Mouse (Mus musculus): ENCODE measurements at regions not wholly inside any gene's neighbourhood (a gene's known extent, or its start where the extent isn't known, plus 50 kb on each side); places are given as distances from the start of the nearest gene placed in this dataset.

DNA sequence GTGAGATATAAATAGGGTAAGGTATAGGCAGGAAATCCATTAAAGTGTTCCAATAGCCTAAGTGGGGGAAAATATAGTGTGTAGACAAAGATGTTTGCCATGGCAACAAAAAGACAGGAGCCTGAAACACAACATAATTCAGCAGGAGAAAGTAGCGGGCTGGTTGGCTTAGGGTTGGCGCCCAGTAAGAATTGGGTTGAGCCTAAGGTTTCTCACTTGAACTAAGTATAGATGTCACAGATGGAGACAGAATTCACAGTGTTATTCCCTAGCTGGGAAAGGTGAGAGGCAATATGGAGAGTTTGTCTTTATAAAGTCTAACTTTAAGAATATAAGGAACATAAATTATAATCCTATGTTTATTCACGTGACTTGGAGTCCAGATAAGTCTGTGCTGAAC is 64.8 kb upstream of the Ogfrl1 start:
- no peak for DNase-seq (ENCODE audit: low spot score in 2 of 2)

DNA sequence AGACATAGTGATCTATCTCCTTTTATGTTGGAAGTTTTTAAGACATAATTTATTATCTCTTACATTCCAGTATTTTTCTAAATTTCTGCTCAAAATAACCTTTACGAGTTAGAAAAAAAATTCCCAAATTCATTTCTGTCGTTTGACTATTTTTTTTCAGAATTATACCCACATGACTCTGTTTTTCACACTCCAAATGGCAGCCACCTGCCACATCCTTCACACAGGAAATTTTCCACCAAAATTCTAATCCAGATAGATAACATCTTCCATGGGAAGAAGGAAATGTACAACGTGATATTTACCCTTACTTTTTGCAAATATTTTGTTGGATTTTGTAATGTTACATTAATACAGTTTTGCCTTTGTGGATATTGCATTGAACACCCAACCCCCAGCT is 66.5 kb upstream of the Ogfrl1 start:
- DNase-seq (ENCODE audit: low spot score in 2 of 2): no peak

DNA sequence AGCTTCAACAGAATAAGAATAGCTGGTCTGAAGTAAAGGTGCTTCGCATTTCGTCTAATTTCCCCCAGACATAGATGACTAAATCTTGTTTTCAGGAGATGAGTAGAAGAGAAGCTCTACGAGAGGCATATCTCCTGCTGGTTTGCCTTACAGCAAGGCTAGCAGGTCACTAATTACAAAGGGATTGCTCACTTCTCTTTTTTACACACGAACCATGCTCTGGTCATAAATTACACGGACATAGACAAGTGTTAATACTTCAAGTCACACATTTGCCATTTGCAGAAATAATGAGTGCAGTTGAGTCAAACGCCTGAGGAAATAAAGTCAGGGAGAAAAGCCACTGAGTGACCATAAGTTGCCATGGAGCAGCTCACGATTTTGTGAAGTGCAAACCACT is 68.8 kb upstream of the Ogfrl1 start:
- no peak for DNase-seq (ENCODE audit: low spot score in 2 of 2)

DNA sequence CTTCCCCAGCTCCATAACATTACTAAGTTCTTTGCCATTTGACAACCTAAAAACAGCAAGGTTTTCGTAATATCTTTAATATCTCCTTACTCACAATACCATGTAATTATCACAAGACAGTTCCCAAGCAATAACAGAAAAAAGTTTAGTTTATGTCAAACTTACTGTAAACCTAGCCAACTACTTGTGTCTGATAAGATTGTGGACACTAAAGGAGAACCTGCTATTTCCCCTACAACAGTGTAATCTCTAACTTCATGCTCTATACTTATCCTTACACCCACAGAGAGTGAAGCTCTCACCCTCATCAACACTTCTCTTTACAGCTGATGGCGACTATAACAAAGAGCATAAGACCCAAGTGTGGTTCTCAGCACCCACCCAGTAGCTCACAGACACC is 69.8 kb upstream of the Ogfrl1 start:
- DNase-seq (ENCODE audit: low spot score in 2 of 2): no peak

GRCm38 (mm10) chr1:23480776-23481320 is 83.3 kb upstream of the Ogfrl1 start:
- DNase-seq (ENCODE audit: low spot score in 2 of 2): no peak

- DNase-seq (ENCODE audit: low spot score in 2 of 2): no peak
Observed at GRCm38 (mm10) chr1:23484566-23484965, 87.0 kb upstream of the Ogfrl1 start.

GRCm38 (mm10) chr1:23485150-23485775 is 87.7 kb upstream of the Ogfrl1 start:
- DNase-seq (ENCODE audit: low spot score in 2 of 2): no peak

DNA sequence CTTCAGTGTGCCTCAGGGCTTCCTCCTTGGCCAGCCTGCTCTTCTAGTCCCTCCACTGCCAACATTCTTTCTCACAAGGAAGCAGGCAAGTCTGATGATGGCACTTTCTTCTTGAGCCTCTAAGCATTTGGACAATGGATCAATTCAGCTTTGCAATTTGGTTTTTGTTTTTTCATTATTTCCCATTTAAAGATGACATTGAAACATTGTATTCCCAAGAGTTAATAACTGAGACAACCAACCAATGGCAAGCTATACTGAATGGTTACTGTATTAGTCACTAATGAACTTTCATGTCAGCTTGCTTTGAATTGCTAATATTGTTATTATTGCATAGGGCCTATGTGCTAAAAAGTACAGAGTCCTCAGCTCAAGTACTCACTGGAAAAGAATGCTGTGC is 89.5 kb upstream of the Ogfrl1 start:
- DNase-seq (ENCODE audit: low spot score in 2 of 2): no peak

DNA sequence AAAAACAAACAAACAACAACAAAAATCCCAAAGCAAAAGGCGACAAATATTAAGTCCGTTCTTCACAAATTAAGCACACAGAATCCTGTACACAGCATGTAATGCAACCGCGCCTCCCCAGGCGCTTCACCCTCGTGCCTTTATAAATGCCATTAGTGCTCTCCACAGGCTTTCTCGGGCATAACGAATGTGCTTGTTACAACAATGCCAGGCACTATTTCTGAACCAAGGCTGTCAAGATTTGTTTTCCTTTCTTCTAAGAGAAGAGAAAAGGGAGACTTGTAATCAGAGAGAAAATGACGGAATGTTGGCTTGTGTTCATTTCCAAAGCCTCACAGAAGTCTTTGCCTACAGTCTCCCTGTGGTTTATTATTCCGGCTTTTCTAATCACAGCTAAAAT is 93.1 kb upstream of the Ogfrl1 start:
- DNase-seq (ENCODE audit: low spot score in 2 of 2): no peak

- no peak for DNase-seq (ENCODE audit: low spot score in 2 of 2)
Observed at GRCm38 (mm10) chr1:23491041-23491440, 93.5 kb upstream of the Ogfrl1 start.

GRCm38 (mm10) chr1:23492981-23493380 is 95.4 kb upstream of the Ogfrl1 start:
- no peak for DNase-seq (ENCODE audit: low spot score in 2 of 2)

DNA sequence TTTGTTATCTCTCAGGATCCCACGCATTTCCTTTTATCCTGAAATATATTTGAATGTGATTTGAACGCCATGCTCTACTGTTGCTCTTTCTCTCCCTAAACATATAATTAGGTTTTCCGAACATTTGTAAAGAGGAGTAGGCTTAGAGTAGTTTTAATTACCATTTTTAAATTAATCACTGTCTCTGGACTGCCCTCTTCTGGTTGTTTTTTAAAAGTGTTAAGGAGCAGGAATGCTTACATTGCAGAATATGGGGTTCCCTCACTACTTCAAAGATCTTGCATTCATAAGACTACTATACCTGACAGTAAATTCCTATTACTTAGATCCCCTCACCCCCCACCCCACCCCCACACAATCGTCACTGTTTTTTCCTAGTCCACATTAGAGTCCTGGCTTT is 97.8 kb upstream of the Ogfrl1 start:
- no peak for DNase-seq (ENCODE audit: low spot score in 2 of 2)

DNA sequence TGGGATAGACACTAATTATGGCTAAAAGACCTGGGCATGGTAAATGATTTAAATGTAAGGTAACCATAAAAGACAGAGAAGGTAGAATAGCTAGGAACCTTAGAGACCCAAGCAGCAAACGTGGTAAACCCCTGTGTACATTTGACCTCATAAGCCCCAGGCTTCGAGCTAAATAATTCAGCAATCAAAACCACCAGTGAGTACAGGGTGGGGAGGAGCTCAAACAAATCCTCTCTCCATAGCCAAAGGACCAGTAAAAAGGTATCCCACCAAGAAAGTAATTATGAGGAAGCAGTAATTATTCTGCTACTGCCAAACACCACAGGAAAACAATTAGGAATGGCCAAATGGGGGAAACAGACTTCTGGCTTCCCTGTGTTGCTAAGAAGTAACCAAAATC is 122.5 kb upstream of the Ogfrl1 start:
- no peak for DNase-seq (ENCODE audit: low spot score in 2 of 2)

DNA sequence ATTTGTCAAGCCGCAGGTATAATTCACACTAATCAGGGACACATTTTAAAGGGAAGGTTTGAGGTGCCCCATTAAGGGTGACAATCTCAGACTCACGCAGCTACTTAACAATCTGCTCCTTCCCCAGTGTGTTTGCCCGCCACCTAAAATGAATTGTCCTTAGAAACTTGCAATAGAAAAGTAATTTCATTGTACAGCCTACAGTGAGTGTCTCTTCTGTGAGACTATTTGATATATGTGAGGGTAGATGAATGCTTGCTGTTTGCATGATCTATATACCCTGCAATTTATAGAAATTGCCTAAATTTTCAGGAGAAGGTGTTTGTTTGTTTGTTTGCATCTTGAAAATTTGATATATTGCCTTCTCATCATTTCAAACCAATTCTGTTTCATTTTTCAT is 135.1 kb upstream of the Ogfrl1 start:
- no peak for DNase-seq (ENCODE audit: low spot score in 2 of 2)

GRCm38 (mm10) chr1:23536621-23537020 is 139.0 kb upstream of the Ogfrl1 start:
- no peak for DNase-seq (ENCODE audit: low spot score in 2 of 2)

DNA sequence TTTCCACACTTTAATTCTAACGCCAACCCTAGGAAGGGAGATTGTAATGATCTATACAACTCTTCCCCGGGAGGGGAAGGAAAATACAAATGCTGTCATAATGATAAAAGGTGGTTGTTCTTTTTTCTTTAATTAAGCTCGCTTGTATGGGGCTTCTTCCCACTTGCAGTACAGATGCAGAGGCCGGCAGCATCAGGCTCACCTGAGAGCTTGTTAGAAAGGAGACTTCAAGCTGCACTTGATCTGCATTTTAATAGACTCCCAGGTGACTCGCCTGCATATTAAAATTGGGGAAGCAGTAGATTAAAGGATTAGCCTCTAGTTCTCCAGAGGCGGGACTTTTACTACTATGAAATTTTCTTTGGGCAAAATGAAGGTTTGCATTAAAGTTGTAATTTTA is 140.8 kb upstream of the Ogfrl1 start:
- DNase-seq (ENCODE audit: low spot score in 2 of 2): no peak

- no peak for DNase-seq (ENCODE audit: low spot score in 2 of 2)
Observed at GRCm38 (mm10) chr1:23540594-23540993, 143.0 kb upstream of the Ogfrl1 start.

DNA sequence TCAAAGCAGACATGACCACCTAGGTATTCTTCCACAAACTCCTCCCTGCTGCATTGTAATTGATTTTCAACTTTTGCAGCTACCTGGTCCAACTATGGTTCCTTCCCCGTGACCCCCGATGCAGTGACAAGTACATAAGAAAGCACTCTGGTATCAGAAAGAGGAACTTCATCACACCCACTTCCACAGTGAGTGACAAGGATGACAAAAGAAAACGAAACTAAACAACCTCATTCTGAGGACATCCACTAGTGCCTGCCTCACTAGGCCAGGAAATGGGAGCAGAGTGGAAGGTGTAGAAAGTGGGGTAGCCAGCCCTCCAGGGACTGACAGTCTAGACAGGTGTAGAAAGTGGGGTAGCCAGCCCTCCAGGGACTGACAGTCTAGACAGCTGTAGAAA is 158.2 kb upstream of the Ogfrl1 start:
- no peak for DNase-seq (ENCODE audit: low spot score in 2 of 2)

GRCm38 (mm10) chr1:23568106-23568505 is 170.5 kb upstream of the Ogfrl1 start:
- no peak for DNase-seq (ENCODE audit: low spot score in 2 of 2)

DNA sequence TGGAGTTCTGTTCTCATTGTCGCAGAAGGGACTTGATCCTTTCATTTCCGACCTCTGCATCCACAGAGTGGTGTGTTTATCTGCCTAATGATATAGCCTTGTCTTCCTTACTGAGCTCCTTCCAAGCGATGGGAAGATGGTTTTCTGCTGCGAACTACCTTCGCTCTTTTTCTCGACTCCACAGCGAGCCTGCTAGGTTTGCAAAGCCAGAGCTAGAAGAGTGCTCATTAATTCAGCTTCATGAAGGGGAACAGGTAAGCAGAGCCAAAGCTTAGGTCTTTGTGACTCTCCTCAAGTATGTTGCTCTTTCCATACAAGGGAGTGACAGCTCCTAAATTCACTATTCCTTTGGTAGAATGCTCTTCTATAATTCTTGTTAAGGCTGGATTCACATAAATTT is 176.9 kb upstream of the Ogfrl1 start:
- DNase-seq (ENCODE audit: low spot score in 2 of 2): no peak

- DNase-seq (ENCODE audit: low spot score in 2 of 2): no peak
Observed at GRCm38 (mm10) chr1:23575005-23575404, 177.4 kb upstream of the Ogfrl1 start.

- no peak for DNase-seq (ENCODE audit: low spot score in 2 of 2)
Observed at GRCm38 (mm10) chr1:23575515-23575914, 177.9 kb upstream of the Ogfrl1 start.

GRCm38 (mm10) chr1:23576150-23576549 is 178.6 kb upstream of the Ogfrl1 start:
- DNase-seq (ENCODE audit: low spot score in 2 of 2): no peak

GRCm38 (mm10) chr1:23589414-23589942 is 172.1 kb upstream of the B3gat2 start:
- no peak for DNase-seq (ENCODE audit: low spot score in 2 of 2)

Data from natural killer cell, adult 2 months (primary cell).